Comparison of ENCODE assay signal across 10 mouse cellular contexts in the genomic region with DNA sequence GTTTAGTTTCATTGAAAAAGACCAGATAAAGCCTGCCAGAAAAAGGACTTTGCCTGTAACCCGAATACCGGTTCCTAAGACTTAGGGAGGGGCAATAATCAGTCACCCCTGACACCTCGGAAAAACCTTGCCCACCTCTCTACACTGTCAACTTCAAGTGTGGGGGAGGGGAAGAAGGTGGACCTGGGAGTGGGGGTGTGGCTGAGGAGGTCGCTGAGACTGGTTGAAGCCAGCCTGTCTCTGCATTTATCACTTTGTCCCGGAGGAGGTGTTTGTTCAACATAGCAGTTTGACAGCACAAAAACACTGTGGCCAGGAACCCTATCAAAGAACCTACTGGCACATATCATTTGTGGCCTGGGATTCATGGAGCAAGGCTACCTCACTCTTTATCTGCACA. TPM values are rescaled to one million over a fixed set of nuclear protein-coding genes. Genes with fewer than 3 reads are reported as not detected.
DNase-seq lines count a peak whose midpoint lies in the region; ATAC-seq and TF ChIP-seq lines count a peak whose summit lies in the region.
"Had no signal": no experiment of that assay in that cellular context is flagged by ENCODE, and none has a peak within 500 bp of the region (broad histone marks: within the 10 kb centered on the region; RNA-seq: fewer than 3 reads in every experiment).

No protein-coding gene starts in this region.

- no peak for TF ChIP-seq CTCF in lung, embryonic 14.5 days (IDR thresholded peaks at IDR 0.05; ENCODE audit: low read depth)
- TF ChIP-seq CTCF in lung, adult 2 months (IDR thresholded peaks at IDR 0.05; ENCODE audit: insufficient read depth, low read length) = no peak

- peaks cover 39% of the 10 kb centered on the region for H3K4me1 ChIP-seq in lung, embryonic 14.5 days (ENCODE audit: insufficient read depth)
- peaks cover 11% of the 10 kb centered on the region for H3K4me1 ChIP-seq in lung, adult 2 months (ENCODE audit: control insufficient read depth, insufficient read depth, low read length)
- H3K4me1 ChIP-seq in forebrain, embryonic 12.5 days = peaks cover 87% of the 10 kb centered on the region
- peaks cover 59% of the 10 kb centered on the region for H3K4me1 ChIP-seq in neural tube, embryonic 15.5 days

- no peak for DNase-seq in lung, embryonic 14.5 days
- DNase-seq in lung, adult 2 months = no peak
- DNase-seq in kidney, adult 9 months = peak; percentile 72
- no peak for DNase-seq in layer of hippocampus, postnatal 25 days (ENCODE audit: extremely low spot score in 1 of 2, low spot score in 1 of 2)
- DNase-seq in left cerebral cortex, postnatal 4 days = no peak
- DNase-seq in adrenal gland, adult 8-10 months = no peak
- DNase-seq: right cerebral cortex, adult 18-20 months had no signal

- no peaks in the 10 kb centered on the region for H3K9me3 ChIP-seq in lung, embryonic 14.5 days (ENCODE audit: low read depth, low read length)
- H3K9me3 ChIP-seq in forebrain, embryonic 12.5 days = no peaks in the 10 kb centered on the region
- H3K9me3 ChIP-seq in neural tube, embryonic 15.5 days (replicated peaks) = no peaks in the 10 kb centered on the region
- H3K9me3 ChIP-seq: embryonic facial prominence, embryonic 12.5 days had no signal

- H3K36me3 ChIP-seq in lung, embryonic 14.5 days (ENCODE audit: insufficient read depth) = peaks cover 62% of the 10 kb centered on the region
- H3K36me3 ChIP-seq in forebrain, embryonic 12.5 days (replicated peaks) = no peaks in the 10 kb centered on the region; the same call in 1 of the 2 replicates
- no peaks in the 10 kb centered on the region for H3K36me3 ChIP-seq in neural tube, embryonic 15.5 days
- H3K36me3 ChIP-seq: embryonic facial prominence, embryonic 12.5 days had no signal

- ATAC-seq in lung, embryonic 14.5 days (ENCODE audit: insufficient read depth) = peak; percentile 15; the same call in 1 of the 2 replicates
- ATAC-seq in forebrain, embryonic 12.5 days (ENCODE audit: low FRiP score) = 0 out of 2 replicates have a peak, but pooled peaks have one; percentile 15
- no peak for ATAC-seq in neural tube, embryonic 15.5 days (ENCODE audit: low FRiP score)

- H3K4me2 ChIP-seq in lung, embryonic 14.5 days = peak overlapping the region; percentile 33; the same call in 1 of the 2 replicates
- H3K4me2 ChIP-seq in forebrain, embryonic 12.5 days = no peak overlapping the region
- H3K4me2 ChIP-seq in neural tube, embryonic 15.5 days = peak overlapping the region; percentile 25
- H3K4me2 ChIP-seq: embryonic facial prominence, embryonic 12.5 days had no signal

- 3% methylated on average over 5 of the region's 5 CpGs for WGBS in lung, embryonic 14.5 days
- 24% methylated on average over 5 of the region's 5 CpGs for whole genome bisulfite sequencing in lung, adult 2 months
- WGBS in forebrain, embryonic 12.5 days = 6% methylated on average over 5 of the region's 5 CpGs
- 7% methylated on average over 5 of the region's 5 CpGs for WGBS in neural tube, embryonic 15.5 days

- H3K9ac ChIP-seq in lung, embryonic 14.5 days = peak overlapping the region; percentile 35
- no peak overlapping the region for H3K9ac ChIP-seq in forebrain, embryonic 12.5 days
- H3K9ac ChIP-seq in neural tube, embryonic 15.5 days (replicated peaks) = no peak overlapping the region
- H3K9ac ChIP-seq: embryonic facial prominence, embryonic 12.5 days had no signal

- H3K27me3 ChIP-seq in lung, embryonic 14.5 days (ENCODE audit: insufficient read depth, low read length) = no peaks in the 10 kb centered on the region
- H3K27me3 ChIP-seq in forebrain, embryonic 12.5 days = no peaks in the 10 kb centered on the region
- no peaks in the 10 kb centered on the region for H3K27me3 ChIP-seq in neural tube, embryonic 15.5 days (replicated peaks)
- H3K27me3 ChIP-seq: embryonic facial prominence, embryonic 12.5 days had no signal

- no peak for TF ChIP-seq POLR2A in lung, adult 2 months (IDR thresholded peaks at IDR 0.05; ENCODE audit: borderline replicate concordance, extremely low read depth, low read depth, low read length)

- H3K4me3 ChIP-seq in lung, embryonic 14.5 days (ENCODE audit: low read depth, low read length) = no peak overlapping the region
- H3K4me3 ChIP-seq in lung, adult 2 months (replicated peaks; ENCODE audit: extremely low read depth, low read depth, low read length) = no peak overlapping the region
- no peak overlapping the region for H3K4me3 ChIP-seq in forebrain, embryonic 12.5 days (replicated peaks)
- no peak overlapping the region for H3K4me3 ChIP-seq in neural tube, embryonic 15.5 days (replicated peaks)
- H3K4me3 ChIP-seq: embryonic facial prominence, embryonic 12.5 days had no signal

- intact Hi-C loops in left cerebral cortex, postnatal 4 days (cut with DNase I) = loop anchor here (10.0 kb wide), 1 partner anchor 1313 kb away; no protein-coding TSS in a partner anchor

- H3K27ac ChIP-seq in lung, embryonic 14.5 days (ENCODE audit: low read depth) = peak overlapping the region; percentile 66
- 0 out of 2 replicates have a peak overlapping the region, but pooled peaks have one; percentile 5 for H3K27ac ChIP-seq in forebrain, embryonic 12.5 days
- H3K27ac ChIP-seq in neural tube, embryonic 15.5 days (replicated peaks) = 0 out of 2 replicates have a peak overlapping the region, but pooled peaks have one; percentile 49
- H3K27ac ChIP-seq: embryonic facial prominence, embryonic 12.5 days had no signal

RNA-seq across cellular contexts. Expression of a gene that starts 19.2 kb away (rescaled TPM):
- polyA plus RNA-seq in lung, embryonic 14.5 days (2014; fragmentation: Nextera tagmentation; extraction: Ambion mirVana) = 90.1 and 90.4 TPM in 2 replicates
- 26.1 and 59.0 TPM in 2 replicates for polyA plus RNA-seq in lung, adult 2 months (2012; rRNA removed)
- polyA plus RNA-seq in forebrain, embryonic 12.5 days (2016; fragmentation: Nextera tagmentation; extraction: Ambion mirVana) = 63.3 and 74.3 TPM in 2 replicates
- 40.5 and 41.1 TPM in 2 replicates for polyA plus RNA-seq in neural tube, embryonic 15.5 days (2015; fragmentation: Nextera tagmentation; extraction: Ambion mirVana)
- total RNA-seq in layer of hippocampus, postnatal 25 days (2021) = 100 to 1,000 TPM; 365 to 458 TPM
- total RNA-seq in left cerebral cortex, postnatal 4 days (2021) = 100 to 1,000 TPM; 451 to 546 TPM
- total RNA-seq in adrenal gland, adult 8-10 months (2022) = 100 to 1,000 TPM; 131 to 156 (median 144) TPM

Comparison
In these comparisons a context has a peak if more than half of its experiments do, and no peak if none do; other contexts are left out.
1. H3K27ac ChIP-seq: peak in every context shown above with its lines; median percentile 66 in lung, embryonic 14.5 days; 49 in neural tube, embryonic 15.5 days; 5 in forebrain, embryonic 12.5 days.